Mouse (Mus musculus): ENCODE measurements around the gene Try4. TPM values are rescaled to one million over a fixed set of nuclear protein-coding genes. Genes with fewer than 3 reads are reported as not detected.
"Not testable (repeated sequence)": the region's sequence is repeated elsewhere in the genome, so short reads cannot be mapped to it uniquely, and the experiment has no call there.

Try4 gene
- total RNA-seq (2015) (not detected in 2 replicates), total RNA-seq (2017) (not detected in 2 replicates)

GRCm38 (mm10) chr6:41301969-41302368 is at the start of gene Try4:
TSS of gene Try4 (plus strand) at chr6:41302269.
- ATAC-seq (replicated peaks; ENCODE audit: poor library complexity) = no peak

- peak; percentile 93 for ATAC-seq (replicated peaks; ENCODE audit: poor library complexity)
Measured at GRCm38 (mm10) chr6:41253314-41253713, 48.8 kb upstream of the Try4 start.

GRCm38 (mm10) chr6:41256424-41256823 is 45.6 kb upstream of the Try4 start:
- ATAC-seq (replicated peaks; ENCODE audit: poor library complexity) = no peak

GRCm38 (mm10) chr6:41257432-41257831 is 44.6 kb upstream of the Try4 start:
- ATAC-seq (replicated peaks; ENCODE audit: poor library complexity) = no peak

GRCm38 (mm10) chr6:41262796-41263195 is 39.3 kb upstream of the Try4 start:
- peak; percentile 85 for ATAC-seq (replicated peaks; ENCODE audit: poor library complexity)

GRCm38 (mm10) chr6:41266140-41266539 is 35.9 kb upstream of the Try4 start:
- no peak for ATAC-seq (replicated peaks; ENCODE audit: poor library complexity)

- no peak for ATAC-seq (replicated peaks; ENCODE audit: poor library complexity)
Measured at GRCm38 (mm10) chr6:41298255-41298654, 3.8 kb upstream of the Try4 start.

GRCm38 (mm10) chr6:41316741-41317140 is 14.7 kb downstream of the Try4 start, which contains the start of gene Try5:
TSS of gene Try5 (minus strand) at chr6:41316841.
- ATAC-seq (replicated peaks; ENCODE audit: poor library complexity) = not testable (repeated sequence)

- no peak for ATAC-seq (replicated peaks; ENCODE audit: poor library complexity)
Measured at GRCm38 (mm10) chr6:41353932-41354331, 51.9 kb downstream of the Try4 start, which contains the start of gene Try10. TSS of gene Try10 (plus strand) at chr6:41354105.

Other genes starting within 250 kb of the Try4 start
- gene Try5, start 14.6 kb downstream of the Try4 start, total RNA-seq (2015) = not detected in 2 replicates
- not detected in 2 replicates for gene Try5, start 14.6 kb downstream of the Try4 start, total RNA-seq (2017)
- gene Try10, start 51.8 kb downstream of the Try4 start, total RNA-seq (2015) = 0.22 TPM in 1 of 2 replicates, not detected in the other
- gene Try10, start 51.8 kb downstream of the Try4 start, total RNA-seq (2017) = not detected in 2 replicates
- gene Prss3, start 75.4 kb downstream of the Try4 start, total RNA-seq (2015) = not detected in 2 replicates
- not detected in 2 replicates for gene Prss3, start 75.4 kb downstream of the Try4 start, total RNA-seq (2017)
- gene Gm5771, start 90.1 kb downstream of the Try4 start, total RNA-seq (2015) = not detected in 2 replicates
- not detected in 2 replicates for gene Gm5771, start 90.1 kb downstream of the Try4 start, total RNA-seq (2017)
- gene Gm10334, start 143.9 kb downstream of the Try4 start, total RNA-seq (2015) = not detected in 2 replicates
- gene Gm10334, start 143.9 kb downstream of the Try4 start, total RNA-seq (2017) = not detected in 2 replicates
- not detected in 2 replicates for gene Prss1, start 156.7 kb downstream of the Try4 start, total RNA-seq (2015)
- gene Prss1, start 156.7 kb downstream of the Try4 start, total RNA-seq (2017) = not detected in 2 replicates
- not detected in 2 replicates for gene Prss2, start 219.5 kb downstream of the Try4 start, total RNA-seq (2015)
- gene Prss2, start 219.5 kb downstream of the Try4 start, total RNA-seq (2017) = not detected in 2 replicates